Mouse (Mus musculus) ovary, adult 18-20 months (tissue): ENCODE measurements around the gene Soat1.
A peak's percentile ranks its signal among the peaks of the same experiment; 100 is the strongest.
"Not testable (repeated sequence)": the region's sequence is repeated elsewhere in the genome, so short reads cannot be mapped to it uniquely, and the experiment has no call there.

Experiments
- DNase-seq: peaks from one replicate; pipeline ENCODE4 v3.0.0; 2022; ENCODE audit warnings: low spot score, mixed read lengths

Soat1 gene

DNA sequence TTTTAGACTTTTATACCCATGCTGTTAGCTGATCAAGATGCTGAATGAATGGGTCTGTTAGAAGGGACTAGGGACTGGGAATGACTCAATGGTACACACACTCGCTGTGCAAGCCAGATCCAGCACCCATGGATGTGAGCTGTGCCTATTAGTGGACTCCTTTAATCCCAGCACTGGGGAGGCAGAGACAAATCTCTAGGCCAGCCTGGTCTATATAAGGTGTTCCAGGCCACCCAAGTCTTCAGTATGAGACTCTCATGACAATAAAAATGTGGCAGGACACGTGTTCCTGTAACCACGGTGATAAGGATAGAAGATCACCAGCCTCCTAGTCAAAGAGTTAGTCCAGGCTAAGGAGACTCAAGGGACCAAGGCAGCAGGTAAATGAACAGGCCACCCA lies 50.1 kb downstream of the Soat1 start:
- DNase-seq = no peak

DNA sequence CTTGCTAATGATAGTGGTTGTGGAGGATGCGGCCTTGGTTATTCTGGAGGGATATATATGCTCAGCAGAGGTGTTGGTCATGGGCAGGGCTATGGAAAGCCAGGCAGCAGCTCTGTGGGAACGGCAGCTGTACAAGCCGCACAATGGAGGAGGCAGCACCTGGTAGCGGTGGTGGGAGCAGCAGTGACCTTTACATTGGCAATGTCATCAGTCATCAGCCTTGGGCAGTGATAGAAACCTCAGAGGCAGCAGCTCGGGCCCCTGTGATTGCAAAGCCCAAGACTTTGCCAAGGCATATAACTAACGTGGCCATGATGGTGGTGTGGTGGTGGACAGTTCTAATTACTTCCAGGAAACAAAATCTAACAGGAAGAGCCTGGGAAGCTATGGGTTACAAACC lies 50.6 kb downstream of the Soat1 start:
- no peak for DNase-seq

DNA sequence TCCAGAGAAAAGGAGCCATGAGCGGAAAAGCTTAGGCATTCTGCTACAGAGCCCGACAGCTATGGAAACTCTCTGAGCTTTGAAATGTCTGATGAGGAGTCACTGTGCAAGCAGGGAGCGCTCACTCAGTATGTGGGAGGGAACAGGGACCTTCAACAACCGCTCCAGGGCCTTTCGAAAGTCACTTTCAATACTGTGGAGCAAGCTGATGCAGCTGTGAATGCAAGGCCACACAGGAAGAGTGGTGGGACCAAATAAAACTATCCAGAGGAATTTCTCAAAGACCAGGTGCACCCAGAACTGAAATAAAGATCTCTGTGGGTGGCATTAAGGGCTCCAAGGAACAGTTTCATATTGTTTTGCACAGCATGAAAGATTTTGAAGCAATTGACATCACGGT lies 51.3 kb downstream of the Soat1 start:
- no peak for DNase-seq

DNA sequence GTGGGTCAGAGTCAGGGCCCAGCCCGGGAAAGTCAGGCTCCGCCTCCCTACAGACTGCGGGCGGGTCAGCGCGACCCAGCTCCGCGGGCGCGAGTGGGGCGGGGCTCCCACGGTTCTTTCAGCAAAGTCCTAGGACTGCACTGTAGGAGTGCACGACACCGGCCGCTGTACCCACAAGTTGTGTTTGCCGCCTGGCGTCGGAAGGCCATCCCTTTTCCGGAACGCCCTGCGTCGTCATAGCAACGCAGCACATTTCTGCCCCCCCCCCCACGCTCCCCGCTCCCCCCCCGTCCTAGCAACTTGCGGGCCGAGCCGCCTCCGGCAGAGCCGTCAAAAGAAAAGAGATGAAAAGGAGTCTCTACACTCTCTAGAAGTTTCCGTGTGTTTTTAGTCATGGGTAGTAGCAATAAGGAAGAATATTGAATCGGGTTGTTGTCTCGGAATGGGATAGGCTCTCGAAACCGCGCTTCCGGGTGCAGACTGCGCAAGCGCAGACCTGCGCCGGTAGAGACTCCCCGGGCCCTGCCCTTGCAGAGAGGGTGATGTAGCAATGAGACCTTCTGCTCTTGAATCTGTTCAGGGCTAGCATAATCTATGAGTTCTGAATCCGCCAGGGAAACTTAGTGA lies 53.3 kb downstream of the Soat1 start, which contains the start of gene Axdnd1:
TSS of gene Axdnd1 (minus strand) at position 489 of the 627 bp plus-strand sequence.
- DNase-seq = peak; percentile 86

DNA sequence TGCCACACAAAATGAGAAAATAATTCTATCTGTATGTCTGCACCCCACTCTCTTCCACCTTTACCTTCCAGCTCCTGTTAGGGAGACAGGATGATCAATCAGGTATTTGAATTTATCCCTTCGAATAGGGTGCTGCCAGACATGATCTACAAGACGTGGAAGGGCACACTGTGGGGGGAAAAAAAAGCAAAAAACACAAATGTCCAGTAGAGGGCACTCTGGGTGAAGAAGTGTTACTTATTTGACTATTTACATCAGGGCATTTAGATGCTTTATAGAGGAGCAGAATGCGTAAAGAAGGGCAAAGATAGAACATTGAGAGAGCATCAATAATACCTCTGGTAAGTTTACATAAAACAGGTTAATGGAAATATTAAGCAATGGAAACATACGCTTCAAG lies 56.0 kb downstream of the Soat1 start:
- no peak for DNase-seq

DNA sequence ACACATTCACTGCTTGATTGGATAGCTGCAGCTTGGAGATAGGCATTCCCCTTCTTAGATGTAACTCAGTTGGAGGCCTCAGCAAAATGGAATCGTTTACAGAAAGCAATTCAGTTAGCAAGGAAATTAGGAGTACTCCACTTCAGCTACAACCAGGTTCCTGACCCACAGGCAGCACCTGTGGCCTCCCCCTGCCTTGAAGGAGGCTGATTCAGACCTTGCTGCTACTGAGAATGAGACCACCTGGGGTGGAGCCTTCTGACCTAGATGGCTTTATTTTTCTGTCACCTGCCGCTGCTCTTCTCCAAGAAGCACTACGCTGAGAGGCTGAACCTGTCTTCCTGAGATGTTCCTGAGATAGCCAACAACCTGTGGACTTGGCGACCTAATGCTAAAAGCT lies 65.6 kb downstream of the Soat1 start:
- no peak for DNase-seq

DNA sequence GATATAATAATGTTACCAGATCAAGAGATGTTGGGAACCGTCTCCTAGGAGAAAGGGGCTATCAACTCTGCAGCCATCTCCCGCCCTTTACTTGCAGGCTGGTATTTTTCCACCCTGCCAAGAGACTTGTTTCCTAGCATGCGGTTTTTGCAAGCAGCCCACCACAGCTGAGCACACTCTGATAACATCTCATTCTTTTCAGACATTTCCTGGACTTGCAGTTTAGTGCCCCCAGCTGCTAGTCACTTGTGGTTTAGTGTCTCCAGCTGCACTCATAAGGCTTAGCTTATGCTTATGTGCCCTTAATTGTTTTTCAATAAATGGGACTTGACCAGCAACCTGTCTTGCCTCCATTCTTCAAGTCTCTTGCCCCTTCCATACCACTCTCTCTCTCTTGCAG lies 66.1 kb downstream of the Soat1 start:
- no peak for DNase-seq

DNA sequence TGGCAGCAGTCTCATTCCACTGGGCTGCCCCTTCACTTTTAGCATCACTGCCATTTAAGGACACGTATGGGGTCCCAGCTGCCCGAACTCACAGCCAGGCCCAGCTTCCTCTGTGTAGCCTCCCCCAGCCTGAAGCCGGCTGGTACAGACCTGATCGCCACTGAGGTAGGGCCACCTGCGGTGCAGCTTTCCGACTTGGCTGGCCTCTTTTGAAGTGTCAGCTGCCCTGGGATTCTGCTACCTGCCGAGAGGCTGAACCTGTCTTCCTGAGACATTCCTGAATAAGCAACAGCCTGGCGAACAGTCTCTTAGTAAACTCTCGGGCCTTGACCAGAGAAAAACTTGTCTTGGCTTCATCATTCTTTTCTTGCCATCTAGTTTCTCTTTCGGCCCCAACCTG lies 70.9 kb downstream of the Soat1 start:
- DNase-seq = no peak

DNA sequence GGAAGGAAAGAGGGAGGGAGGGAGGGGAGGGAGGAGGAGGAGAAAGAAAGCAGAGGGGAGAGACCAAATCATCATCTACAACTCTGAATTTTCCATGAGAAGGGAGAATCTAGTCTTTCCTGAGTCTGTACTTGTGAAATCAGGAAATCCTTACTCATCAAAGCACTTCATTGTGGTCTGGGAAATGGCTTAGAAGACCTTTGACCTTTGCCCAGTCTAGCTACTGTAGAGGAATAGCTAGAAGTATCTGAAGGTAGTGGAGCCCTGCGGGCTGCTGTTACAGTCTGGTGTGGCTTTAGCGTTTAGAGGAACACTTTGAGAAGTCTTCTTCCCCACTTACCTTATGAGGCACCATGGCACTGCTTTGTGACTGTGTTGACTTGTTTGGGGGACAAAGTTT lies 71.6 kb downstream of the Soat1 start:
- no peak for DNase-seq

DNA sequence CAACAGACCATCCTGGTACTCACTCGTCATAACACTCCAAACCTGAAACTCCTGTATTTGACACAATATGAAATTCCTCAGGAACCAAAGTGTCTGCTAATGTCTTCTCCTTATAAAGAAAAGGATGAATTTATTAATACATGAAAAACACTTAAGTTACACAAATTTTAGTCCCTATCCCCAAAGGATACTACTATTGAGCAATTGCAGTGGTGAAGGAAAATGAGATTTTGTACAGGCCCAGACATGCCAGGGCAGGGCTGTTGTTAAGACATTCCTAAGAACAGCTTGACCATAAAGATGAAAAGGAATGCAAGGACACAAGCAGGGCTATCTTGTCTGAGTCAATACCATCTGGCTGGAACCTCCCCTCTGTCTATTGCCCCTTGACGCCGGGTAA lies 74.0 kb downstream of the Soat1 start:
- not testable (repeated sequence) for DNase-seq

DNA sequence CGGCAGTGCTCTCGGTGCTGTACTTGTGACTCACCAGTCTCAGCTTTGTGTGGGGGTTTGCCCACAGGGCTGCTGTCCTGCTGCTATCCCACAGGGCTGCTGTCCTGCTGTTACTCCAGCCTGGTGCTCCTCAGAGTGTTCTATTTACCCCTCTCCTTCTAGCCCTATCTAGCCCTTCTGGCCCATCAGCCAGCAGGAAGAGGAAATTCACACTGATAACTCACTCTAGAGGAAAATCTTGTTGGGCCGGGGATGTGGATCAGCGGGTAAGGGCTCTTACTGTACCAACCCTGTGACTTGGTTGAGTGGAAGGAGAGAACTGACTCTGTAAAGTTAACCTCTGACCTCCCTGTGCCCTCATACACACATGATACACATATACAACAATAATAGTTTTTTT lies 81.0 kb downstream of the Soat1 start:
- DNase-seq = no peak

DNA sequence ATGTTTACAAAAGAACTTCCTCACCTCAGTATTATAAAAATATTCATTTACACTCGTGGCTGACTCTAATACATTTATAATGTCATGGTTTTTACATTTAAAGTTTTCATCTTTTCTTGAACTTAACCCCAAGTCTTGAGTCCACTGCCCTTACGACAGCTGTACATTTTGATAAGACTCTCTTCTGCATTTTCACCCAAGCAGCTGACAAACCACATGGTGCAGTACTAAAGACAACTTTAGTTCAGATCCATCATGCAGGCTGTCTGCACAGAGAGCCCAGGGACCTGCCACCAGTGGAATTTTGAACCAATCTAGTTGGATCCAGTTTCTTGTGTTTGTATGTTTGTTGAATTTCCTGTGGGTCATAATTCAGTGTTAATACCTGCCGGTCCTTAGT lies 87.3 kb downstream of the Soat1 start:
- no peak for DNase-seq

DNA sequence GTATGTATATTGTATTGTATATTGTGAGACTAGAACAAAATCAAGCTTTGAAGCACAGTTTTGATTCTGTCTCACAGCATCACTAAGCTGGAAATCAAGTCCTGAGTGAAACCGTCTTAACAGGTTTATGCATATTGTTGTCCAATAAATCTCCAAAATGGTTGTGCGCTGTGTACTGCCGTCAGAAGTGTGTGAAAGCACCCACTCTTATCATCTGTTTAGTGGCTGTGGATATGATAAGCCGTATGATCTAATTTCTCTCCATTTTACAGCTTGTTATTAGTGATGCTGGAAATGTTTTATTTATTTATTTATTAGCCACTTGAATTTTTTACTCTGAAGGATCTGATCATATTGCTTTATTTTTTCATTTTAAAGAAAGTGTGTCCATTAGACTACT lies 87.9 kb downstream of the Soat1 start:
- no peak for DNase-seq

DNA sequence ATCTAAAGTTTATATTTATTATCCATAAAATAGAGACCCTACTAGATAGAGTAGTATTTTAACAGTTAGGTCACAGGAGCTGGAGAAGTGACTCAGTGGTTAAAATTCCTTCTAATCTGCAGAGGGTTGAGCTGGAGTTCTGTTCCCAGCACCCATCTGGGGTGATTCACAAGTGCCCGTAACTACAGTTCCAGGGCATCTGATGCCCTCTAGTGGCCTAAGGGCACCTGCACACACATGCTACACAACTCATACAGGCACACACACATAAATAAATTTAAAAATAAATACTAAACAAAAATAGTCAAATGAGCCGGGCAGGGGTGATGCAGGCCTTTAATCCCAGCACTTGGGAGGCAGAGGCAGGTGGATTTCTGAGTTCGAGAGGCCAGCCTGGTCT lies 92.9 kb downstream of the Soat1 start:
- no peak for DNase-seq
